Mouse (Mus musculus): ENCODE measurements at regions not wholly inside any gene's neighbourhood (a gene's known extent, or its start where the extent isn't known, plus 50 kb on each side); places are given as distances from the start of the nearest gene placed in this dataset.

GRCm38 (mm10) chr7:134436917-134437316 lies 51.5 kb upstream of the D7Ertd443e start:
- no peak for DNase-seq

GRCm38 (mm10) chr7:134439281-134439680 lies 53.8 kb upstream of the D7Ertd443e start:
- no peak for DNase-seq

- DNase-seq: no peak
Measured at GRCm38 (mm10) chr7:134445008-134445806, 59.7 kb upstream of the D7Ertd443e start.

GRCm38 (mm10) chr7:134447648-134448202 lies 62.3 kb upstream of the D7Ertd443e start:
- no peak for DNase-seq

GRCm38 (mm10) chr7:134448831-134449230 lies 63.4 kb upstream of the D7Ertd443e start:
- DNase-seq: no peak

GRCm38 (mm10) chr7:134462677-134463076 lies 77.2 kb upstream of the D7Ertd443e start:
- DNase-seq: no peak

GRCm38 (mm10) chr7:134463380-134463779 lies 77.9 kb upstream of the D7Ertd443e start:
- DNase-seq: no peak

- DNase-seq: no peak
Measured at GRCm38 (mm10) chr7:134467216-134467615, 81.8 kb upstream of the D7Ertd443e start.

GRCm38 (mm10) chr7:134471286-134471685 lies 85.8 kb upstream of the D7Ertd443e start:
- DNase-seq: no peak

- no peak for DNase-seq
Measured at GRCm38 (mm10) chr7:134491326-134491725, 105.9 kb upstream of the D7Ertd443e start.

GRCm38 (mm10) chr7:134497219-134497618 lies 111.8 kb upstream of the D7Ertd443e start:
- no peak for DNase-seq

- DNase-seq: no peak
Measured at GRCm38 (mm10) chr7:134497870-134498269, 112.4 kb upstream of the D7Ertd443e start.

- DNase-seq: no peak
Measured at GRCm38 (mm10) chr7:134498716-134499115, 113.3 kb upstream of the D7Ertd443e start.

GRCm38 (mm10) chr7:134499429-134499828 lies 114.0 kb upstream of the D7Ertd443e start:
- no peak for DNase-seq

GRCm38 (mm10) chr7:134500210-134500609 lies 114.7 kb upstream of the D7Ertd443e start:
- DNase-seq: no peak

GRCm38 (mm10) chr7:134501079-134501478 lies 115.6 kb upstream of the D7Ertd443e start:
- DNase-seq: no peak

- no peak for DNase-seq
Measured at GRCm38 (mm10) chr7:134510333-134510928, 125.0 kb upstream of the D7Ertd443e start.

- no peak for DNase-seq
Measured at GRCm38 (mm10) chr7:134519372-134519975, 134.0 kb upstream of the D7Ertd443e start.

- DNase-seq: no peak
Measured at GRCm38 (mm10) chr7:134523897-134524296, 138.4 kb upstream of the D7Ertd443e start.

GRCm38 (mm10) chr7:134525041-134525440 lies 139.6 kb upstream of the D7Ertd443e start:
- no peak for DNase-seq

GRCm38 (mm10) chr7:134525461-134525860 lies 140.0 kb upstream of the D7Ertd443e start:
- DNase-seq: no peak

- DNase-seq: peak; percentile 28
Measured at GRCm38 (mm10) chr7:134527351-134527750, 141.9 kb upstream of the D7Ertd443e start.

- no peak for DNase-seq
Measured at GRCm38 (mm10) chr7:134528026-134528425, 142.4 kb upstream of the Dock1 start.
